Mouse (Mus musculus) bone marrow, adult 2 months (tissue): ENCODE data around the gene Rtf1.

Source experiments
- CTCF ChIP-seq: fragments of 200-500 bp; IDR thresholded peaks from 2 replicates; pipeline ENCODE4 v1.5.1; 2011; ENCODE audit warnings: low read length, control low read depth; ENCODE audit not compliant: control insufficient read depth, insufficient read depth
- POLR2A ChIP-seq: fragments of 200-500 bp; IDR thresholded peaks from 2 replicates; pipeline ENCODE4 v1.6.1; 2011; ENCODE audit warnings: low read depth, mild to moderate bottlenecking, control low read depth, low read length, borderline replicate concordance; ENCODE audit not compliant: control insufficient read depth

- TF ChIP-seq CTCF (peak; percentile 20; the same call in 1 of the 2 replicates), POLR2A (no peak)
These were observed 70.4 kb downstream of the Rtf1 start for GRCm38 (mm10) chr2:119745281-119745680.
